Mouse (Mus musculus): ENCODE data around the gene Stim2. TPM values are rescaled to one million over a fixed set of nuclear protein-coding genes. Genes with fewer than 3 reads are reported as not detected.

Stim2 gene
- polyA plus RNA-seq, 1 experiment from 2014 or later = 5.4 TPM

GRCm38 (mm10) chr5:54056266-54056665 lies 58.0 kb downstream of the Stim2 start:
- H3K9ac ChIP-seq (replicated peaks) = no peak overlapping the region
- H3K27me3 ChIP-seq (ENCODE audit: insufficient read depth, low read length) = no peaks in the 10 kb centered on the region
- TF ChIP-seq CTCF (IDR thresholded peaks at IDR 0.05; ENCODE audit: low read depth) (no peak), EP300 (IDR thresholded peaks at IDR 0.05; ENCODE audit: low read depth) (no peak)
- no peak overlapping the region for H3K4me3 ChIP-seq (ENCODE audit: low read depth, low read length)
- WGBS (ENCODE audit: insufficient replicate concordance) = 48% methylated on average over 6 of the region's 6 CpGs
- 0 out of 2 replicates have a peak, but pooled peaks cover 8% of the 10 kb centered on the region for H3K36me3 ChIP-seq (replicated peaks; ENCODE audit: insufficient read depth, low read length)
- no peak overlapping the region for H3K4me2 ChIP-seq (ENCODE audit: low read depth, low read length)
- H3K4me1 ChIP-seq (ENCODE audit: insufficient read depth) = no peaks in the 10 kb centered on the region
- DNase-seq (no peak), ATAC-seq (no peak)
- no peak overlapping the region for H3K27ac ChIP-seq (ENCODE audit: low read depth)
- H3K9me3 ChIP-seq (ENCODE audit: low read length) = no peaks in the 10 kb centered on the region

- WGBS (ENCODE audit: insufficient replicate concordance) = 57% methylated on average over 6 of the region's 6 CpGs
- Histone ChIP-seq H3K27ac (ENCODE audit: low read depth) (no peak overlapping the region), H3K9ac (replicated peaks) (no peak overlapping the region), H3K4me3 (ENCODE audit: low read depth, low read length) (no peak overlapping the region), H3K27me3 (ENCODE audit: insufficient read depth, low read length) (no peaks in the 10 kb centered on the region), H3K36me3 (replicated peaks; ENCODE audit: insufficient read depth, low read length) (0 out of 2 replicates have a peak, but pooled peaks cover 3% of the 10 kb centered on the region), H3K4me1 (ENCODE audit: insufficient read depth) (no peaks in the 10 kb centered on the region), H3K4me2 (ENCODE audit: low read depth, low read length) (no peak overlapping the region), H3K9me3 (ENCODE audit: low read length) (no peaks in the 10 kb centered on the region)
- TF ChIP-seq EP300 (IDR thresholded peaks at IDR 0.05; ENCODE audit: low read depth) (no peak), CTCF (IDR thresholded peaks at IDR 0.05; ENCODE audit: low read depth) (no peak)
- DNase-seq = no peak
- no peak for ATAC-seq
Measured at GRCm38 (mm10) chr5:54059998-54060397, 61.7 kb downstream of the Stim2 start.

- no peak overlapping the region for H3K9ac ChIP-seq (replicated peaks)
- H3K27ac ChIP-seq (ENCODE audit: low read depth) = no peak overlapping the region
- no peaks in the 10 kb centered on the region for H3K4me1 ChIP-seq (ENCODE audit: insufficient read depth)
- no peak overlapping the region for H3K4me3 ChIP-seq (ENCODE audit: low read depth, low read length)
- no peaks in the 10 kb centered on the region for H3K9me3 ChIP-seq (ENCODE audit: low read length)
- ATAC-seq (no peak), DNase-seq (no peak)
- TF ChIP-seq CTCF (IDR thresholded peaks at IDR 0.05; ENCODE audit: low read depth) (no peak), EP300 (IDR thresholded peaks at IDR 0.05; ENCODE audit: low read depth) (no peak)
- H3K27me3 ChIP-seq (ENCODE audit: insufficient read depth, low read length) = no peaks in the 10 kb centered on the region
- H3K36me3 ChIP-seq (replicated peaks; ENCODE audit: insufficient read depth, low read length) = no peaks in the 10 kb centered on the region
- 81% methylated on average over 7 of the region's 7 CpGs for WGBS (ENCODE audit: insufficient replicate concordance)
- H3K4me2 ChIP-seq (ENCODE audit: low read depth, low read length) = no peak overlapping the region
Measured at GRCm38 (mm10) chr5:54062079-54062478, 63.8 kb downstream of the Stim2 start.

- no peak overlapping the region for H3K9ac ChIP-seq (replicated peaks)
- 0 out of 2 replicates have a peak, but pooled peaks cover 2% of the 10 kb centered on the region for H3K4me1 ChIP-seq (ENCODE audit: insufficient read depth)
- no peak overlapping the region for H3K4me3 ChIP-seq (ENCODE audit: low read depth, low read length)
- H3K27me3 ChIP-seq (ENCODE audit: insufficient read depth, low read length) = no peaks in the 10 kb centered on the region
- H3K36me3 ChIP-seq (replicated peaks; ENCODE audit: insufficient read depth, low read length) = no peaks in the 10 kb centered on the region
- DNase-seq (no peak), ATAC-seq (no peak)
- no peak overlapping the region for H3K4me2 ChIP-seq (ENCODE audit: low read depth, low read length)
- WGBS (ENCODE audit: insufficient replicate concordance) = 82% methylated on average over 3 of the region's 3 CpGs
- H3K27ac ChIP-seq (ENCODE audit: low read depth) = no peak overlapping the region
- TF ChIP-seq CTCF (IDR thresholded peaks at IDR 0.05; ENCODE audit: low read depth) (no peak), EP300 (IDR thresholded peaks at IDR 0.05; ENCODE audit: low read depth) (no peak)
- H3K9me3 ChIP-seq (ENCODE audit: low read length) = no peaks in the 10 kb centered on the region
Measured at GRCm38 (mm10) chr5:54067591-54067990, 69.3 kb downstream of the Stim2 start.

- Histone ChIP-seq H3K27ac (ENCODE audit: low read depth) (no peak overlapping the region), H3K27me3 (ENCODE audit: insufficient read depth, low read length) (no peaks in the 10 kb centered on the region), H3K36me3 (replicated peaks; ENCODE audit: insufficient read depth, low read length) (no peaks in the 10 kb centered on the region), H3K4me3 (ENCODE audit: low read depth, low read length) (no peak overlapping the region), H3K4me2 (ENCODE audit: low read depth, low read length) (no peak overlapping the region), H3K9ac (replicated peaks) (no peak overlapping the region), H3K9me3 (ENCODE audit: low read length) (no peaks in the 10 kb centered on the region), H3K4me1 (ENCODE audit: insufficient read depth) (peaks cover 5% of the 10 kb centered on the region; the same call in 1 of the 2 replicates)
- 42% methylated on average over 2 of the region's 2 CpGs for WGBS (ENCODE audit: insufficient replicate concordance)
- ATAC-seq (no peak), DNase-seq (no peak)
- TF ChIP-seq EP300 (IDR thresholded peaks at IDR 0.05; ENCODE audit: low read depth) (no peak), CTCF (IDR thresholded peaks at IDR 0.05; ENCODE audit: low read depth) (no peak)
Measured at GRCm38 (mm10) chr5:54070549-54070948, 72.2 kb downstream of the Stim2 start.

- TF ChIP-seq CTCF (IDR thresholded peaks at IDR 0.05; ENCODE audit: low read depth) (no peak), EP300 (IDR thresholded peaks at IDR 0.05; ENCODE audit: low read depth) (no peak)
- Histone ChIP-seq H3K4me2 (ENCODE audit: low read depth, low read length) (no peak overlapping the region), H3K9ac (replicated peaks) (no peak overlapping the region), H3K36me3 (replicated peaks; ENCODE audit: insufficient read depth, low read length) (no peaks in the 10 kb centered on the region), H3K4me3 (ENCODE audit: low read depth, low read length) (no peak overlapping the region), H3K4me1 (ENCODE audit: insufficient read depth) (peaks cover 5% of the 10 kb centered on the region; the same call in 1 of the 2 replicates), H3K9me3 (ENCODE audit: low read length) (no peaks in the 10 kb centered on the region), H3K27me3 (ENCODE audit: insufficient read depth, low read length) (no peaks in the 10 kb centered on the region), H3K27ac (ENCODE audit: low read depth) (no peak overlapping the region)
- DNase-seq = no peak
- WGBS (ENCODE audit: insufficient replicate concordance) = 72% methylated on average over 5 of the region's 5 CpGs
- no peak for ATAC-seq
Measured at GRCm38 (mm10) chr5:54071288-54071687, 73.0 kb downstream of the Stim2 start.

- ATAC-seq = no peak
- H3K27me3 ChIP-seq (ENCODE audit: insufficient read depth, low read length) = no peaks in the 10 kb centered on the region
- WGBS (ENCODE audit: insufficient replicate concordance) = 72% methylated on average over 7 of the region's 7 CpGs
Measured at GRCm38 (mm10) chr5:54071705-54072104, 73.4 kb downstream of the Stim2 start.

More at GRCm38 (mm10) chr5:54071705-54072104, 73.4 kb downstream of the Stim2 start:
- Histone ChIP-seq H3K4me1 (ENCODE audit: insufficient read depth) (peaks cover 5% of the 10 kb centered on the region; the same call in 1 of the 2 replicates), H3K36me3 (replicated peaks; ENCODE audit: insufficient read depth, low read length) (no peaks in the 10 kb centered on the region), H3K9ac (replicated peaks) (no peak overlapping the region), H3K9me3 (ENCODE audit: low read length) (no peaks in the 10 kb centered on the region), H3K4me2 (ENCODE audit: low read depth, low read length) (no peak overlapping the region), H3K27ac (ENCODE audit: low read depth) (no peak overlapping the region), H3K4me3 (ENCODE audit: low read depth, low read length) (no peak overlapping the region)
- DNase-seq = no peak
- TF ChIP-seq EP300 (IDR thresholded peaks at IDR 0.05; ENCODE audit: low read depth) = no peak
- no peak for TF ChIP-seq CTCF (IDR thresholded peaks at IDR 0.05; ENCODE audit: low read depth)
